Mouse (Mus musculus) brain, embryonic 14.5 days (tissue): ENCODE measurements around the gene Rgl1.

Experiments used
- CTCF ChIP-seq: fragments of 200-500 bp; IDR thresholded peaks from 2 replicates; pipeline ENCODE4 v1.5.1; 2012; ENCODE audit warnings: inconsistent platforms, mild to moderate bottlenecking, moderate library complexity, borderline replicate concordance; ENCODE audit not compliant: insufficient read depth, insufficient read length; ENCODE audit errors: extremely low read depth
- POLR2A ChIP-seq: fragments of 200-500 bp; IDR thresholded peaks from 2 replicates; pipeline ENCODE4 v1.6.1; 2012; ENCODE audit warnings: mild to moderate bottlenecking, inconsistent platforms, borderline replicate concordance; ENCODE audit not compliant: poor library complexity, insufficient read depth, insufficient read length, severe bottlenecking; ENCODE audit errors: extremely low read depth

GRCm38 (mm10) chr1:152701066-152701465 is 65.1 kb downstream of the Rgl1 start:
- TF ChIP-seq CTCF (no peak), POLR2A (no peak)
